Mouse (Mus musculus) CH12.LX (cell line): ENCODE results near the gene Rpl9-ps6. TPM values are rescaled to one million over a fixed set of nuclear protein-coding genes. Genes with fewer than 3 reads are reported as not detected.
A peak's percentile ranks its signal among the peaks of the same experiment; 100 is the strongest.

Experiments used
- DNase-seq: peaks from one replicate; pipeline ENCODE4 v3.0.0-alpha.2; 2013; ENCODE audit errors: extremely low read depth
- H3K27ac ChIP-seq: 2 replicates; pipeline ENCODE4 v1.5.1; 2012; ENCODE audit warnings: low read depth, mild to moderate bottlenecking, control low read depth, moderate library complexity; ENCODE audit not compliant: insufficient read depth
- H3K27me3 ChIP-seq: replicated peaks from 2 replicates; pipeline ENCODE3; 2012; ENCODE audit warnings: inconsistent platforms
- H3K36me3 ChIP-seq, 2 experiments: replicated peaks in 1 of 2; 2 replicates each; pipeline versions ENCODE3 to v1.6.1; 2012; ENCODE audit warnings: inconsistent platforms in 1 of 2, low read length in 1 of 2, mild to moderate bottlenecking in 1 of 2, mixed read lengths in 1 of 2, moderate library complexity in 1 of 2; ENCODE audit not compliant: control insufficient read depth in 1 of 2, insufficient read depth in 1 of 2
- H3K4me1 ChIP-seq, 2 experiments: 2 replicates each; pipeline ENCODE4 v1.6.1; 2012; ENCODE audit warnings: inconsistent platforms in 1 of 2, moderate library complexity in 1 of 2; ENCODE audit not compliant: insufficient read depth in 2 of 2, control insufficient read depth in 1 of 2
- H3K4me2 ChIP-seq: 2 replicates; pipeline ENCODE4 v1.6.1; 2012; ENCODE audit warnings: low read depth, mild to moderate bottlenecking, control low read depth; ENCODE audit not compliant: poor library complexity, insufficient read depth, severe bottlenecking
- H3K4me3 ChIP-seq, 3 experiments: fragments of 150-350 bp in 1 of 3; sonication (generic) in 1 of 3; replicated peaks in 1 of 3; 2 replicates each; pipeline versions ENCODE3 to v1.5.1; 2011 to 2012; ENCODE audit warnings: low read depth in 2 of 3, low read length in 2 of 3, mild to moderate bottlenecking in 2 of 3, moderate library complexity in 2 of 3, control low read depth in 1 of 3, improper control_type of control experiment in 1 of 3, inconsistent platforms in 1 of 3, mixed read lengths in 1 of 3; ENCODE audit not compliant: poor library complexity in 1 of 3
- H3K79me2 ChIP-seq: replicated peaks from 2 replicates; pipeline ENCODE4 v1.6.1; 2012; ENCODE audit warnings: mild to moderate bottlenecking, moderate library complexity; ENCODE audit not compliant: control insufficient read depth, poor library complexity, insufficient read depth, severe bottlenecking; ENCODE audit errors: extremely low read depth
- H3K9ac ChIP-seq: 2 replicates; pipeline ENCODE4 v1.6.1; 2012; ENCODE audit warnings: low read depth, mild to moderate bottlenecking, control low read depth, moderate library complexity; ENCODE audit not compliant: insufficient read depth
- H3K9me3 ChIP-seq: replicated peaks from 2 replicates; pipeline ENCODE3; 2012; ENCODE audit warnings: low read length, inconsistent platforms, mixed read lengths
- BHLHE40 ChIP-seq: IDR thresholded peaks from 2 replicates; pipeline ENCODE4 v1.6.1; 2011; ENCODE audit warnings: mild to moderate bottlenecking, low read depth, low read length, improper control_type of control experiment
- CHD1 ChIP-seq: IDR thresholded peaks from 2 replicates; pipeline ENCODE4 v1.6.1; 2012; ENCODE audit warnings: low read depth, low read length, improper control_type of control experiment, inconsistent platforms
- CHD2 ChIP-seq: IDR thresholded peaks from 2 replicates; pipeline ENCODE4 v1.6.1; 2011; ENCODE audit warnings: low read length, improper control_type of control experiment
- CTCF ChIP-seq, 2 experiments: IDR thresholded peaks in 1 of 2; conservative IDR thresholded peaks in 1 of 2; 2 replicates each; pipeline ENCODE4 v1.5.1; 2011 to 2012; ENCODE audit warnings: low read depth in 2 of 2, low read length in 2 of 2, improper control_type of control experiment in 1 of 2, inconsistent platforms in 1 of 2, mild to moderate bottlenecking in 1 of 2, moderate library complexity in 1 of 2
- EP300 ChIP-seq: IDR thresholded peaks from 2 replicates; pipeline ENCODE4 v1.6.1; 2011; ENCODE audit warnings: low read length, improper control_type of control experiment
- ETS1 ChIP-seq: conservative IDR thresholded peaks from 2 replicates; pipeline ENCODE4 v1.6.1; 2012; ENCODE audit warnings: low read depth, mild to moderate bottlenecking, inconsistent platforms, low read length, improper control_type of control experiment, moderate library complexity
- GABPA ChIP-seq: IDR thresholded peaks from 2 replicates; pipeline ENCODE4 v1.6.1; 2012; ENCODE audit warnings: low read depth, low read length, improper control_type of control experiment, inconsistent platforms; ENCODE audit not compliant: insufficient replicate concordance
- HCFC1 ChIP-seq: IDR thresholded peaks from 2 replicates; pipeline ENCODE4 v1.6.1; 2012; ENCODE audit warnings: low read depth, mild to moderate bottlenecking, inconsistent platforms, low read length, improper control_type of control experiment
- IRF4 ChIP-seq: IDR thresholded peaks from 2 replicates; pipeline ENCODE4 v1.6.1; 2014; ENCODE audit warnings: low read depth, mild to moderate bottlenecking, inconsistent platforms, low read length, improper control_type of control experiment
- JUN ChIP-seq: IDR thresholded peaks from 2 replicates; pipeline ENCODE4 v1.6.1; 2011; ENCODE audit warnings: low read depth, mild to moderate bottlenecking, low read length, improper control_type of control experiment, moderate library complexity; ENCODE audit not compliant: insufficient read depth
- MAZ ChIP-seq: IDR thresholded peaks from 2 replicates; pipeline ENCODE4 v1.6.1; 2012; ENCODE audit warnings: low read depth, mild to moderate bottlenecking, inconsistent platforms, low read length, improper control_type of control experiment, moderate library complexity
- MEF2A ChIP-seq: IDR thresholded peaks from 2 replicates; pipeline ENCODE4 v1.6.1; 2014; ENCODE audit warnings: low read depth, mild to moderate bottlenecking, inconsistent platforms, low read length, improper control_type of control experiment, borderline replicate concordance
- MXI1 ChIP-seq: IDR thresholded peaks from 2 replicates; pipeline ENCODE4 v1.6.1; 2011; ENCODE audit warnings: mild to moderate bottlenecking, low read depth, low read length, improper control_type of control experiment
- MYC ChIP-seq: IDR thresholded peaks from 2 replicates; pipeline ENCODE4 v1.6.1; 2011; ENCODE audit warnings: low read depth, mild to moderate bottlenecking, improper control_type of control experiment, low read length
- NELFE ChIP-seq: IDR thresholded peaks from 2 replicates; pipeline ENCODE4 v1.6.1; 2011; ENCODE audit warnings: low read depth, low read length, improper control_type of control experiment
- PAX5 ChIP-seq: IDR thresholded peaks from 2 replicates; pipeline ENCODE4 v1.6.1; 2012; ENCODE audit warnings: low read length, inconsistent platforms, mixed read lengths
- RCOR1 ChIP-seq: conservative IDR thresholded peaks from 2 replicates; pipeline ENCODE4 v1.6.1; 2012; ENCODE audit warnings: low read depth, mild to moderate bottlenecking, inconsistent platforms, low read length, improper control_type of control experiment
- SIN3A ChIP-seq: IDR thresholded peaks from 2 replicates; pipeline ENCODE4 v1.6.1; 2012; ENCODE audit warnings: low read length, improper control_type of control experiment, inconsistent platforms
- SMC3 ChIP-seq: IDR thresholded peaks from 2 replicates; pipeline ENCODE4 v1.6.1; 2011; ENCODE audit warnings: low read depth, low read length, improper control_type of control experiment
- TCF12 ChIP-seq: IDR thresholded peaks from 2 replicates; pipeline ENCODE4 v1.6.1; 2014; ENCODE audit warnings: low read depth, mild to moderate bottlenecking, inconsistent platforms, low read length, improper control_type of control experiment
- UBTF ChIP-seq: IDR thresholded peaks from 2 replicates; pipeline ENCODE4 v1.6.1; 2012; ENCODE audit warnings: low read depth, mild to moderate bottlenecking, inconsistent platforms, low read length, improper control_type of control experiment, moderate library complexity
- USF1 ChIP-seq: IDR thresholded peaks from 2 replicates; pipeline ENCODE4 v1.6.1; 2014; ENCODE audit warnings: low read depth, mild to moderate bottlenecking, inconsistent platforms, low read length, improper control_type of control experiment
- ZKSCAN1 ChIP-seq: IDR thresholded peaks from 2 replicates; pipeline ENCODE4 v1.6.1; 2012; ENCODE audit warnings: low read depth, inconsistent platforms, low read length, improper control_type of control experiment, borderline replicate concordance
- ZNF384 ChIP-seq: IDR thresholded peaks from 2 replicates; pipeline ENCODE4 v1.6.1; 2012; ENCODE audit warnings: low read depth, low read length, improper control_type of control experiment, inconsistent platforms
- dilution Hi-C: fragments of 300-500 bp; cut with MboI; formaldehyde crosslinking; loops from 2 replicates; pipeline ENCODE4 v1.14.3; 2020; ENCODE audit warnings: low sequenced_read_pairs; ENCODE audit not compliant: extremely low pct_unique_long_range_greater_than_20kb, extremely low pct_ligation_motif_present
- in situ Hi-C: fragments of 300-500 bp; cut with MboI; formaldehyde crosslinking; loops from 3 replicates; pipeline ENCODE4 v1.14.3; 2019; ENCODE audit warnings: low sequenced_read_pairs, low pct_ligation_motif_present, low pct_unique_long_range_greater_than_20kb, mixed read lengths
- polyA plus RNA-seq: library from polyadenylated mRNA; unstranded; fragments of >175 nt; gene quantifications from 2 replicates; pipeline ENCODE4 v1.2.1, GENCODE M21; 2012; ENCODE audit warnings: low read depth; ENCODE audit not compliant: insufficient read length
- total RNA-seq, 2 experiments: library from RNA; depleted of rRNA; stranded (reverse); fragments of 300-350 nt in 1 of 2; fragments of >200 nt in 1 of 2; gene quantifications; 2 replicates each; pipeline ENCODE4 v1.2.3; 2012 to 2014

Rpl9-ps6 gene
- total and polyA plus RNA-seq, 3 experiments: 145 to 843 (median 149) TPM

GRCm38 (mm10) chr19:32492339-32492738 is 26.0 kb upstream of the Rpl9-ps6 start:
- DNase-seq: no peak
- TF ChIP-seq CHD2 (no peak), CTCF (conservative IDR thresholded peaks at IDR 0.05 in 1 of 2, IDR thresholded peaks at IDR 0.05 in 1 of 2; ENCODE audit: low read depth in 2 of 2, low read length in 2 of 2) (peak in 1 of 2 experiments; percentile 50; a peak in 2 of 4 replicates)
- Histone ChIP-seq H3K4me2 (no peak overlapping the region), H3K36me3 (peaks cover 24 to 53% of the 10 kb centered on the region in 2 experiments), H3K79me2 (peaks cover 41% of the 10 kb centered on the region), H3K9me3 (no peaks in the 10 kb centered on the region), H3K4me3 (no peak overlapping the region), H3K9ac (no peak overlapping the region), H3K27ac (no peak overlapping the region), H3K4me1 (peaks cover 0 to 57% of the 10 kb centered on the region in 2 experiments; a peak in 2 of 4 replicates), H3K27me3 (no peaks in the 10 kb centered on the region)
- dilution Hi-C loops (no loop called here), in situ Hi-C loops (no loop called here)

GRCm38 (mm10) chr19:32490976-32491375 is 24.6 kb upstream of the Rpl9-ps6 start:
- no peak overlapping the region for H3K27ac ChIP-seq
- TF ChIP-seq IRF4 (peak; percentile 44; the same call in 1 of the 2 replicates), GABPA (no peak)
- H3K4me3 ChIP-seq: peak overlapping the region in 2 of 3 experiments; percentile 14 to 19
- H3K27me3 ChIP-seq: no peaks in the 10 kb centered on the region
- peaks cover 24 to 40% of the 10 kb centered on the region in 2 experiments for H3K36me3 ChIP-seq
- peak overlapping the region; percentile 67; the same call in 1 of the 2 replicates for H3K9ac ChIP-seq
- H3K9me3 ChIP-seq: no peaks in the 10 kb centered on the region
- H3K79me2 ChIP-seq: peaks cover 49% of the 10 kb centered on the region
- dilution Hi-C loops: no loop called here
- peak overlapping the region; percentile 79; the same call in 1 of the 2 replicates for H3K4me2 ChIP-seq
- peak; percentile 37 for DNase-seq
- peaks cover 0 to 57% of the 10 kb centered on the region in 2 experiments; a peak in 2 of 4 replicates for H3K4me1 ChIP-seq
- in situ Hi-C loops: no loop called here

- in situ Hi-C loops (no loop called here), dilution Hi-C loops (no loop called here)
- Histone ChIP-seq H3K4me3 (no peak overlapping the region), H3K4me1 (peaks cover 0 to 50% of the 10 kb centered on the region in 2 experiments; a peak in 2 of 4 replicates), H3K36me3 (peaks cover 13 to 24% of the 10 kb centered on the region in 2 experiments), H3K27me3 (no peaks in the 10 kb centered on the region), H3K9ac (no peak overlapping the region; the same call in 1 of the 2 replicates), H3K79me2 (peaks cover 49% of the 10 kb centered on the region), H3K4me2 (peak overlapping the region; percentile 19), H3K9me3 (no peaks in the 10 kb centered on the region), H3K27ac (no peak overlapping the region)
- DNase-seq: no peak
- TF ChIP-seq GABPA: no peak
- TF ChIP-seq MAZ: 0 out of 2 replicates have a peak, but pooled peaks have one; percentile 21
- TF ChIP-seq RCOR1: no peak
- no peak for TF ChIP-seq BHLHE40
- no peak for TF ChIP-seq USF1
- no peak for TF ChIP-seq EP300
- TF ChIP-seq HCFC1: no peak
- TF ChIP-seq TCF12: no peak
- no peak for TF ChIP-seq SIN3A
- no peak for TF ChIP-seq CHD1
- TF ChIP-seq IRF4: peak; percentile 76
- peak; percentile 50 for TF ChIP-seq ZNF384
- no peak for TF ChIP-seq SMC3
- no peak for TF ChIP-seq JUN
- no peak for TF ChIP-seq ETS1
- no peak for TF ChIP-seq MXI1
- no peak for TF ChIP-seq UBTF
- TF ChIP-seq PAX5: no peak
- TF ChIP-seq ZKSCAN1: no peak
- TF ChIP-seq MEF2A: no peak
- TF ChIP-seq MYC: no peak
- TF ChIP-seq NELFE: no peak
Measured at GRCm38 (mm10) chr19:32489166-32489895, 23.0 kb upstream of the Rpl9-ps6 start.
